Mouse (Mus musculus): Measurements from ENCODE around the gene Hsd17b12. TPM values are rescaled to one million over a fixed set of nuclear protein-coding genes. Genes with fewer than 3 reads are reported as not detected.

The Hsd17b12 gene
- polyA plus RNA-seq (2017; shearing (Covaris generic)), result 40.4 TPM

DNA sequence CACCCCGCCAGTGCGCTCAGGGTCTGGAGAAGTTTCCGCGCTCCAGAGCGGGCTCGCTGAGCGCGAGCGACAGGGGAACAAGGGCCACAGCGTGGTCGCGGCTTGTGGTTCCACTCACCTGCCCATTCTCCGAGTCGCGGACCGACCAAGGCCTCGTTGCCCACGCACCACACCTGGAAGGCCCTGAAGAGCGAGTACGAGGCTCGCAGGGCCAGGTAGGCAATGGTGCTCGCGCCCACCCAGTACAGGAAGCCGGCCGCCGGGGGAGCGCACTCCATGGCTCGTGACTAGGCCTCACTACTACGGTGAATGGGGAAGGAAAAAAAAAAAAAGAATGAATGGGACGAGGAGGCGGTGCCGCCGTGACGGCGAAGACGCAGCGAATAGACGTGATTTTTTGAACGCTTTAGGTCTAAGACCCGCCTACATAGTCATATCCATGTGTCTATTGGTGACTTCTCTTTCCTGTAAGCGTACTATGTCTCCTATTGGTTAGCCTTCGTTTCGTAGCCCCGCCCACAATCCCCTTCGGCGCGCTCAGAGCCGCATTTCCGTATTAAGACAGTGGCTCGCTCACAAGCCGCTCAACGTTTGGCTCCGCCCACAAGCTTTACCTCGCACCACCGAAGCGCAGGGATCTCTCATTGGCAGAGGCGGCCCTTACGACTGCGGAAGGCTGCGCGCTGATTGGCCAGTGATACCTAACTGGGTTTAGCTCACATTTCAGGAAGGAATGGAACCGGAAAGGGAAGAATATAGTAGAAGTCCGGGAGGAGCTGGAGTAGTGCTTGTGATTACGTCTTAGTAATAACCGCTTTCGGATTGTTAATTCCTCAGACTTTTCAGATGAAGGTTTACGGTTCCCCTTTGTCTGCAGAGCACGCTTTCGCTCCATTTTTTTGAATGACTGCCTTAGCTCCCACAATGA lies at the start of gene Hsd17b12:
Gene Hsd17b12 (minus strand): TSS at position 373 of the 928 bp plus-strand sequence.

DNA sequence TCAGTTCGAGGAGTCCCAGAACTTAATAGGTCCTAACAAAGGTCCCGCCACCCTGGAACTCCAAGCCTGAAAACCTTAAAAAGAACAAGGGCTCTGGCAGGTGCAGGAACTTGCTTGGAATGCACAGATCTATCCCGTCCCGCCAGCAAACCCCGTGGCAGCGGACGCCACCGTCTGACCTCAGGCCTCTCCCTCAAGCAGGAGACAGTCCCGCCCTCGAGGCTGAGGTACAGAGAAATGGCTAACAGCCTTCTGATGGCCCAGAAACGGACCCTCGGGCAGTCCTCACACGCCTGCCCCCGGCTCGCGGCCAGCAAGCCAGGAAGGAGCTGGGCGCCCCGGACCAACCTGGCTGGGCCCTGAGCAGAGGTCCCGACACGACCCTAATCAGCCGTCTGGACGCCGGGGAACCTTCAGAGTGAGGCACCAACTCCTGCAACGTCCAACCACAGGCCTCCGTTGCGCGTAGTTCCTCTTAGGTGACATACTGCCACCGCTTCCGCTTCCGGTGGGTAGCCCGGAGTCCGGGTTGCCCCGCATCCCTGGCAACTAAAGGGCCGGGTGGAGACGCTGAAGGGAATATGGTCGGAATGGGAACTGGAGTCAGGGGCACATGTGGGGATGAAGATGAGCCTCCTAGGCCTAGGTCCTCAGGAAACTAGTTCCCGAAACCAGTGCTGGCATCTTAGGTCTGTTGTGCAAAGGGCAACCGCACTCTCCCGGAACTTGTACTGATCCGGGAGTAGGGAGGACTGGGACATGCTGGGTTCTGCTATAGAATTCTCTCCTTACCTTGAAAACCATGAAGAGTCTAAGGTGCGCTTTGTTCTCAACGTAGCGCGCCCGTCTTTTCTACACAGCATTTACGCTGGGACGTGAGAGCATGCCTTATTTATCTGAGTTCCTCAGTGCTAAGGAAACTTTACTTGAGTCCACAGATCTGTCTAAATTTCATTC lies 147.2 kb downstream of the Hsd17b12 start, which contains the start of gene Alkbh3:
Gene Alkbh3 (minus strand): TSS at position 473 of the 957 bp plus-strand sequence.

DNA sequence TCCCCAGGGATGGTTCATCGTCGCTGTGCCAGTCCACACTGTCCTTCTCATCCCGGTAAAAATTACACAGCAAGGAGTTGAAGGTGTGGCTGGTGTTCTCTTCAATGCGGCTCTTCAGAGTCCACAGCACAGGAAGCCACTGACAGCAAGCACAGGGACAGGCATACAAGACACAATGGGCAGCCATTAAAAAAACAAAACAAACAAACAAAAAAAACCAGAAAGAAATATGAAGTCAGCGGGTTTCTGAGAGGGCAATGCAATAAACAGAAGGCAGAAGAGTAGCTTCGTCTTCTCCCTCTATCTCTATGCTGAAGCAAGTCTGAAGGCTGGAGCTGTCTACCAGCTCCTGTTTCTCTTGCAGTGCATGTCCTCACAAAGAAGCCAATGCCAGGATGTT lies 161.5 kb downstream of the Hsd17b12 start, which contains the start of gene Gm27027:
Gene Gm27027 (minus strand): TSS at position 101 of the 400 bp plus-strand sequence.

Other genes starting within 250 kb of the Hsd17b12 start
- gene Gm13889, start 200.8 kb downstream of the Hsd17b12 start, polyA plus RNA-seq (2017; shearing (Covaris generic)), result not detected
- not detected for gene Gm27027, start 161.6 kb downstream of the Hsd17b12 start, polyA plus RNA-seq (2017; shearing (Covaris generic))
- 56.5 TPM for gene Alkbh3, start 147.2 kb downstream of the Hsd17b12 start, polyA plus RNA-seq (2017; shearing (Covaris generic))
- 62.1 TPM for gene Ttc17, start 248.7 kb upstream of the Hsd17b12 start, polyA plus RNA-seq (2017; shearing (Covaris generic))